ENCODE assay signal across 8 mouse cellular contexts in genomic region chr9:75072361-75072760, GRCm38 (mm10). TPM values are rescaled to one million over a fixed set of nuclear protein-coding genes. Genes with fewer than 3 reads are reported as not detected.
DNase-seq lines count a peak whose midpoint lies in the region; ATAC-seq lines count a peak whose summit lies in the region.
"Had no signal": no experiment of that assay in that cellular context is flagged by ENCODE, and none has a peak within 500 bp of the region (broad histone marks: within the 10 kb centered on the region; RNA-seq: fewer than 3 reads in every experiment).

No protein-coding gene starts in this region.

- 29% methylated on average over 3 of the region's 3 CpGs for WGBS in lung, embryonic 16.5 days
- WGBS in forebrain, embryonic 10.5 days, result 18% methylated on average over 3 of the region's 3 CpGs
- 24% methylated on average over 3 of the region's 3 CpGs for WGBS in limb, embryonic 11.5 days
- WGBS in stomach, embryonic 14.5 days, result 35% methylated on average over 3 of the region's 3 CpGs

- DNase-seq in lung, postnatal 10 days, result no peak
- DNase-seq in forebrain, embryonic 10.5 days (ENCODE audit: extremely low spot score, low spot score), result no peak
- DNase-seq in limb, embryonic 11.5 days (ENCODE audit: low spot score), result no peak
- no peak for DNase-seq in gastrocnemius, postnatal 36 days
- DNase-seq in cerebellum, adult 11-12 months, result no peak
- DNase-seq: adrenal gland, postnatal 10 days had no signal

- ATAC-seq in lung, embryonic 16.5 days (ENCODE audit: low read depth), result no peak
- no peak for ATAC-seq in limb, embryonic 11.5 days (ENCODE audit: insufficient number of reproducible peaks, low FRiP score, low TSS enrichment, low read depth)
- ATAC-seq in stomach, embryonic 14.5 days (ENCODE audit: insufficient number of reproducible peaks, insufficient read depth, low FRiP score, low read depth), result no peak

- peak overlapping the region; percentile 88 for H3K4me3 ChIP-seq in lung, embryonic 16.5 days (ENCODE audit: low read length)
- H3K4me3 ChIP-seq in forebrain, embryonic 10.5 days, result peak overlapping the region; percentile 89
- H3K4me3 ChIP-seq in limb, embryonic 11.5 days (ENCODE audit: low read depth, low read length), result peak overlapping the region; percentile 71
- H3K4me3 ChIP-seq in stomach, embryonic 14.5 days (ENCODE audit: low read depth, low read length), result peak overlapping the region; percentile 83; the same call in 1 of the 2 replicates

- no peak overlapping the region for H3K9ac ChIP-seq in lung, embryonic 16.5 days (ENCODE audit: low read length)
- peak overlapping the region; percentile 93 for H3K9ac ChIP-seq in limb, embryonic 11.5 days (ENCODE audit: low read length)
- H3K9ac ChIP-seq in stomach, embryonic 14.5 days (replicated peaks; ENCODE audit: low read depth, low read length), result peak overlapping the region; percentile 79; the same call in 1 of the 2 replicates

- no peak overlapping the region for H3K27ac ChIP-seq in lung, embryonic 16.5 days (ENCODE audit: low read length)
- H3K27ac ChIP-seq in forebrain, embryonic 10.5 days, result peak overlapping the region; percentile 99
- no peak overlapping the region for H3K27ac ChIP-seq in limb, embryonic 11.5 days (replicated peaks; ENCODE audit: low read depth, low read length)
- H3K27ac ChIP-seq in stomach, embryonic 14.5 days (ENCODE audit: low read length), result no peak overlapping the region

- no peaks in the 10 kb centered on the region for H3K36me3 ChIP-seq in lung, embryonic 16.5 days (ENCODE audit: control insufficient read depth, insufficient read depth, low read length)
- no peaks in the 10 kb centered on the region for H3K36me3 ChIP-seq in forebrain, embryonic 10.5 days (replicated peaks)
- H3K36me3 ChIP-seq in limb, embryonic 11.5 days (ENCODE audit: control insufficient read depth, insufficient read depth, low read length), result no peaks in the 10 kb centered on the region
- H3K36me3 ChIP-seq in stomach, embryonic 14.5 days (ENCODE audit: control insufficient read depth, insufficient read depth, low read length), result no peaks in the 10 kb centered on the region

- peak overlapping the region; percentile 99 for H3K4me2 ChIP-seq in lung, embryonic 16.5 days (ENCODE audit: low read depth, low read length)
- peak overlapping the region; percentile 82 for H3K4me2 ChIP-seq in limb, embryonic 11.5 days (ENCODE audit: low read depth, severe bottlenecking)
- H3K4me2 ChIP-seq in stomach, embryonic 14.5 days (replicated peaks; ENCODE audit: low read depth, low read length), result peak overlapping the region; percentile 87

- peaks cover 9% of the 10 kb centered on the region; the same call in 1 of the 2 replicates for H3K4me1 ChIP-seq in lung, embryonic 16.5 days (replicated peaks; ENCODE audit: control insufficient read depth, insufficient read depth, low read length)
- peaks cover 30% of the 10 kb centered on the region for H3K4me1 ChIP-seq in forebrain, embryonic 10.5 days
- H3K4me1 ChIP-seq in limb, embryonic 11.5 days (ENCODE audit: control insufficient read depth, insufficient read depth, low read length), result no peaks in the 10 kb centered on the region
- no peaks in the 10 kb centered on the region for H3K4me1 ChIP-seq in stomach, embryonic 14.5 days (ENCODE audit: control insufficient read depth, insufficient read depth, low read length)

- intact Hi-C loops in gastrocnemius, postnatal 36 days (cut with DNase I), result no loop called here

- no peaks in the 10 kb centered on the region for H3K9me3 ChIP-seq in lung, embryonic 16.5 days (ENCODE audit: control insufficient read depth, low read length)
- no peaks in the 10 kb centered on the region for H3K9me3 ChIP-seq in forebrain, embryonic 10.5 days
- no peaks in the 10 kb centered on the region for H3K9me3 ChIP-seq in limb, embryonic 11.5 days (ENCODE audit: control insufficient read depth, low read length)
- no peaks in the 10 kb centered on the region for H3K9me3 ChIP-seq in stomach, embryonic 14.5 days (ENCODE audit: control insufficient read depth, low read depth, low read length)

- H3K27me3 ChIP-seq in lung, embryonic 16.5 days (ENCODE audit: control insufficient read depth, insufficient read depth, low read depth, low read length), result no peaks in the 10 kb centered on the region
- H3K27me3 ChIP-seq in forebrain, embryonic 10.5 days (ENCODE audit: poor library complexity, severe bottlenecking), result peaks cover 7% of the 10 kb centered on the region; the same call in 1 of the 2 replicates
- no peaks in the 10 kb centered on the region for H3K27me3 ChIP-seq in limb, embryonic 11.5 days (ENCODE audit: control insufficient read depth, insufficient read depth, low read length)
- H3K27me3 ChIP-seq in stomach, embryonic 14.5 days (ENCODE audit: control insufficient read depth, insufficient read depth, low read length), result no peaks in the 10 kb centered on the region

RNA-seq across cellular contexts. Expression of gene Myo5a, which starts 1.5 kb away (rescaled TPM):
- polyA plus RNA-seq in lung, embryonic 16.5 days (2015; fragmentation: Nextera tagmentation; extraction: Ambion mirVana), result 7.1 and 8.6 TPM in 2 replicates
- polyA plus RNA-seq in forebrain, embryonic 10.5 days (2016; fragmentation: Nextera tagmentation; extraction: Ambion mirVana), result 22.8 and 24.5 TPM in 2 replicates
- polyA plus RNA-seq in limb, embryonic 11.5 days (2014; fragmentation: Nextera tagmentation; extraction: Ambion mirVana), result 20.7 and 21.0 TPM in 2 replicates
- polyA plus RNA-seq in stomach, embryonic 14.5 days (2014; fragmentation: Nextera tagmentation; extraction: Ambion mirVana), result 21.3 and 23.3 TPM in 2 replicates
- total RNA-seq in gastrocnemius, postnatal 36 days (2021), result 1 to 10 TPM; 9.2 to 9.9 TPM

RNA-seq across cellular contexts. Expression of gene Arpp19, which starts 34.9 kb away (rescaled TPM):
- 257 and 306 TPM in 2 replicates for polyA plus RNA-seq in lung, embryonic 16.5 days (2015; fragmentation: Nextera tagmentation; extraction: Ambion mirVana)
- 351 and 362 TPM in 2 replicates for polyA plus RNA-seq in forebrain, embryonic 10.5 days (2016; fragmentation: Nextera tagmentation; extraction: Ambion mirVana)
- polyA plus RNA-seq in limb, embryonic 11.5 days (2014; fragmentation: Nextera tagmentation; extraction: Ambion mirVana), result 383 and 387 TPM in 2 replicates
- 299 and 311 TPM in 2 replicates for polyA plus RNA-seq in stomach, embryonic 14.5 days (2014; fragmentation: Nextera tagmentation; extraction: Ambion mirVana)
- 100 to 1,000 TPM; 129 to 153 TPM for total RNA-seq in gastrocnemius, postnatal 36 days (2021)
